Mouse (Mus musculus): Measurements from ENCODE around the gene Klc2.
"Not testable (repeated sequence)": the region's sequence is repeated elsewhere in the genome, so short reads cannot be mapped to it uniquely, and the experiment has no call there.

Klc2 gene

DNA sequence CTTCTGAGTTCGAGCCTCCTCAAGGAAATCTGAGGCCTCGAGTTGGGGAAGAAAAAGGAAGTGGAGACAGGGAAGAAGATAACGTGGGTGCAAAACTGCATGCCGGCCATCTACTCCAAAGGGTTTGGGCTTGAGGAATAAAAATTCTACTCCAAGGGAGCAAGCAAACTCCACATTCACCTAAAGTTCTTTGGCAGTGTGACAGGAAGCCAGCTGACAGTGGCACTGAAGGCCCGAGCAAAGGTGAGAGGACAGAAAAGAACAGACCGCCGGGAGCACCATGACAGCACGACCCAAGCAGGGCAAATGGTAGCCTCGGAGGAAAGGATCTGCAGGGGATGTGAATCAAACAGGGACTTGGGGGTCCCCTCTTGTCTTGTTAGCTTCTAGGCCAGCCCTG is 12.3 kb downstream of the Klc2 start:
- no peak for DNase-seq (ENCODE audit: low spot score in 2 of 2)

- no peak for DNase-seq (ENCODE audit: low spot score in 2 of 2)
Measured at GRCm38 (mm10) chr19:5098363-5099143, 19.8 kb downstream of the Klc2 start, which contains the start of gene Cnih2. Gene Cnih2, minus strand, starts transcription at chr19:5098521.

- no peak for DNase-seq (ENCODE audit: low spot score in 2 of 2)
Measured at GRCm38 (mm10) chr19:5097521-5098362, 20.6 kb downstream of the Klc2 start.

DNA sequence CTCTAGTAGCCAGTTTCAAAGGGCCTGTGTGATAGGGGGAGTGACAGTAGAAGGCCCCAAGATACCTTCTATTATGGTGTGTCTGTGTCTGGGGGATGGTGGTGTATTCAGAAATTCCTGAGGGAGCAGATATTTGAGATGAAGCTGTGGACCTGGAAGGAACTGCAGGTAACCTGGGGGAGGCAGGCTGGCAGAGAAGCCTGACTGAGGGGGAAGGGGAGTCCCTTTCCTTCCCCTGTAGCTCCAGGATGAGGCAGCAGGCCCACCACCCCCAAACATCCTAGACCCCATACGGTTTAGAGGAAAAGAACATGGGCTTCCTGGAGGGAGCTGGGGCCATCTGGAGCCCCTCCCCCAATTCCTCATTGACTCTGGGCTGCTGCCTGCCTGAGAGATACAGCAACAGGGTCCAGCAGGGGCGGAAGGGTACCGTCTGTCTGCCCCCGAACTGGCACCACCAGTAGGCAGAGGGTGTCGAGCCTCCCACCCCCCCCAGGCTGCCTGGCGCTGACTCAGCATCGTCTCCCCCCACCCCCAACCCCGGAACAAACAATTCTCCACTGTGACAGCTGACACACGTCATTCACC is 22.4 kb downstream of the Klc2 start:
- DNase-seq (ENCODE audit: low spot score in 2 of 2) = peak in 1 of 2 experiments; percentile 29

DNA sequence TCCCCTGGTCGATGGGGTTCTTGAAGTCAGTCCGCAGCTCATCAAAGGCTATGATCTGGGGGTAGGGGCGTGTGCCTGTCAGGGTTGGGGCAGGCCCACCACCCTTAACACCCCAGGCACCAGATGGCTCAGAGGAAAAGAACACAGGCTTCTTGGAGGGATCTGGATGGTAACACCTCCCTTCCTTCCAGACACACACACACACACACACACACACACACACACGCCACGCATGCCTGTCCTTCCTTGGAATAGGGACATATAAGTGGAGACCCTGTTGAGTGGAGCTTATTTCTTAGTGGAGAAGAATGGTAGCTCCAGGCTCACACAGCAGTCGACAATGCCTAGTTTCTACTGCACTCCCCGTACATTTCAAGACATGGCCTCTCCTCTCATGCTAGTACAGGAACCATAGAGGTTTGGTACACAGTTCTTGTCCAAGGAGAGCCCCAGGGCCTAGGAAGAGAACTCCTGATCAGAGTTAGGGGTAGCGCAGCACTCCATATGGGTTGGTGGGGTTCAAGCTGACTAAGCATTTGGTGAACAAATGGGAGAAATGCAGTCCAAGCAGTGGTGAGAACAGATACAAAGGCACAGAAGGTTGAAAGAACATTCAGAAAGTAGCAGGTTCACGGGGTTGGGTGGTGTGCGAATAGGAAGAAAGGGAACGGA is 23.5 kb downstream of the Klc2 start:
- no peak for DNase-seq (ENCODE audit: low spot score in 2 of 2)

DNA sequence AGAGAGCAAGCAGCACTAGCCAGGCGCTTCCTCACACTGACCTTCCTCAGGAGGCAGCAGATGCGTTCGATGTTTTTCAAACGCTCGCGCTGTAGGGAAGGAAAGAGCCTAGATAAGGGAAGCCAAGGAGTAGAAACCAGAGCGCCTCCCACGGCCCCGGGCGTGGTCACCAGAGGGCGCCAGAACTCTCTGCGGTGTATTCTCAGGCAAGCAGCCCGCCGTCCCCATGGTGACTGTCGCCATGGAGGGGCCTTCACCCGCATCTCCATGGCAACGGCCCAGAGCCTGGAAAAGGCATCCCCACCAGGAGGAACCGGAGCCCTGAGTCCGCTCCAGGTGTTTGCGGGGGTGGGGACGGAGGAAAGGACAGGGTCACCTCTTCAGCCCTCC is 24.1 kb downstream of the Klc2 start:
- peak; percentile 94 to 98 for DNase-seq (ENCODE audit: low spot score in 2 of 2)

- DNase-seq (ENCODE audit: low spot score in 2 of 2) = no peak
Measured at GRCm38 (mm10) chr19:5093481-5094242, 24.7 kb downstream of the Klc2 start.

- no peak for DNase-seq (ENCODE audit: low spot score in 2 of 2)
Measured at GRCm38 (mm10) chr19:5092083-5092482, 26.3 kb downstream of the Klc2 start.

- DNase-seq (ENCODE audit: low spot score in 2 of 2) = no peak
Measured at GRCm38 (mm10) chr19:5089324-5089723, 29.0 kb downstream of the Klc2 start.

- peak; percentile 92 to 96 for DNase-seq (ENCODE audit: low spot score in 2 of 2)
Measured at GRCm38 (mm10) chr19:5087884-5088728, 30.3 kb downstream of the Klc2 start, which contains the start of gene Yif1a. Gene Yif1a, plus strand, starts transcription at chr19:5088538.

DNA sequence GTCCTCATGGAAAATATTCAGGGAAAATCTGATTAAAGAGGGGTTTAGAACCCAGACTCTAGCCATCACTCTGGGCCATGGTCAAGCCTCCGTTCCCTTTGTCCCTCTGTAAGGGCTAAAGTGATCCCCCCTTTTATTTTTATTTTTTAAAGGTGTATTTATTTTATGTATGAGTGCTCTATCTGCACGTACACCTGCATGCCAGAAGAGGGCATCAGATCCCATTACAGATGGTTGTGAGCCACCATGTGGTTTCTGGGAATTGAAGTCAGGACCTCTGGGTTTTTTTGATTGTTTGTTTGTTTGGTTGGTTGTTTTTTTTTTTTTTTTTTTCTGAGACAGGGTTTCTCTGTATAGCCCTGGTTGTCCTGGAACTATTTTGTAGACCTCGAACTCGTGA is 31.8 kb downstream of the Klc2 start:
- not testable (repeated sequence) for DNase-seq (ENCODE audit: low spot score in 2 of 2)

GRCm38 (mm10) chr19:5085145-5085863 is 33.1 kb downstream of the Klc2 start, which contains the start of gene Tmem151a:
Gene Tmem151a, minus strand, starts transcription at chr19:5085531.
- no peak for DNase-seq (ENCODE audit: low spot score in 2 of 2)

- no peak for DNase-seq (ENCODE audit: low spot score in 2 of 2)
Measured at GRCm38 (mm10) chr19:5084834-5085144, 33.6 kb downstream of the Klc2 start.

DNA sequence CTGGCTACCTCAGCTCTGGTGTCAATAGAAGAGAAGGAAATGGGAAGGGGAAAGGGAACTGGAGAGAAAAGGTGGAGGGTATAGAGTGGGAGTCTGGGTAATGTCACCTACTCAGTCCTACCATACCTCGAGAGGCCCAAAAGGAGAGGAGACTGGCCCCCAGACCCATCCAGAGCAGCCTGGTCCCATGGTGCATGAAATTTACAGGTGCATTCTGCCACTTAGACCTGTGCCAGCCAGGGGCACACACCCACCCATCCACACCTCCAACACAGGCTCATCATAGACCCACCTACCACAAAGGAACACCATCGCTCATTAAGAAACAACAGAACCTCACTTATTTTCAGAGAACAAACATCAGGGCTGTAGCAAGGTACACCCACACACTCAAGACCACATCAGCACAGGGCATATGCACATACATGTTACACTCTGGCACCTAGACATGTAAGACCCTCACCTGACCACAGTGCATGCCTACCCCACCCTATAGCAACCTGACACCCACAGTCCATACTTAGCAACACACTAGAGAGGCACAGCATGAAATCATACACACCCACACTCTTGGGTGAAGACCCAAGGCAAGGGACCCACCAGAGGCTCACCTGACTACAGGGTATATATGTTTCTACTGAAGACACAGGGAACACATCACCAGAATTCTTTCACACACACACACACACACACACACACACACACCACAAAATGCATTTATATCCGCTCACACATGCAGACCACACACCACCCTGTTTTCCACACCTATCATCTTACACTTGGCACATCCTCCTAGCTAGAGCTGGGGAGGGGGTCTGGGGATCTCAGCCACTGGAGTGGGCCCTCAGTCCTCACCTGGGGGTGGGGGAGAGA is 34.2 kb downstream of the Klc2 start:
- no peak for DNase-seq (ENCODE audit: low spot score in 2 of 2)

- DNase-seq (ENCODE audit: low spot score in 2 of 2) = no peak
Measured at GRCm38 (mm10) chr19:5082596-5082995, 35.8 kb downstream of the Klc2 start.

DNA sequence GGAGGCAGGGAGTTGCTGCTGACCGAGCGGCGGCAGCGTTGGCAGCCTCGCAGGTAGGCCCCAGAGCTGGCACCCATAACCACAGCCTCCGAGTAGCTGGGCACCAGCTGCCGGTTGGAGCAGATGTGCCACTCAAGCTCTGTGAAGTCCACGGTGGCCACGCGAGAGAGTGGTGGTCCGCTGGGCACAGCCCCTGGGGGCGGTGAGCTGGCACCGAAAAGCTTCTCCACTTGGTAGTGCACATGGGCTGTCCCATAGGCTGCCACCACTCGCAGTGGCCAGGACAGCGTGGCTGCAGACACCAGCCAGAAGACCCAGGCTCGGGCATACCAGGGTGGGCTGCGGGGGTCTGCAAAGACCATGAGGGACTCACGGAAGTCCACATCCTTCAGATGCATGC is 36.4 kb downstream of the Klc2 start:
- no peak for DNase-seq (ENCODE audit: low spot score in 2 of 2)

DNA sequence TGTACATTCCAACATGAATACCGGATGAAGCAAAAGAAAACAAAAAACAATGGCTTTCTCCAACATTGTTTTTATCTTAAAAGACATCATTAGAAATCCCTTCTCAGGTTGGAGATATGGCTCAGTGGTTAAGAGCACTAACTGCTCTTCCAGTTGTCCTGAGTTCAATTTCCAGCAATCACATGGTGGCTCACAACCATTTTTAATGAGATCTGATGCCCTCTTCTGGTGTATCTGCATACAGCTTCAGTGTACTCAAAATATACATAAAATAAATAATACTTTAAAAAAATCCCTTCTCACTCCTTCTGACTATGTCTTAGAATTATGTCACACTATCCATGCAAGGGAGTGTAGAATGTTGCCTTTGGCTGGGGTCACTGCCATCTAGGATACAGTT is 39.1 kb downstream of the Klc2 start:
- no peak for DNase-seq (ENCODE audit: low spot score in 2 of 2)

DNA sequence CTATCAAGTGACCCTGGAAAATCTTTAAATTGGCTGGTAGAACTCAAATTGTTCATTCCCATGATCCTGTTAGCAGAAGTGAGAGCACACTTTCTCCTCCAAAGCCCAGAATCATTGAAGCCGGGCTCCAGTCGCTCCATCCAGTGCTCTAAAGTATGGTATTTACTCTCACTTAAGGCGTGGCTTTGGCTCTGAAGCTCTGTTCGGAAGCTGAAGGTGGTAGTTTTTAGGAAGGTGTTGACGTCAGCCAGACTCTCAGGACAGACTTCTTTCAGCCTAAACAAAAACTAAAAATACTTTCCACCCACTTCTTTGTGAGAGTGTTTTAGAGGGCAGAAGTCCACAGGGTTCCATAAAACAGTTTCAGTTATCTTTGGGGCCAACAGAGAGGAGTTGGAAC is 44.8 kb downstream of the Klc2 start:
- no peak for DNase-seq (ENCODE audit: low spot score in 2 of 2)

DNA sequence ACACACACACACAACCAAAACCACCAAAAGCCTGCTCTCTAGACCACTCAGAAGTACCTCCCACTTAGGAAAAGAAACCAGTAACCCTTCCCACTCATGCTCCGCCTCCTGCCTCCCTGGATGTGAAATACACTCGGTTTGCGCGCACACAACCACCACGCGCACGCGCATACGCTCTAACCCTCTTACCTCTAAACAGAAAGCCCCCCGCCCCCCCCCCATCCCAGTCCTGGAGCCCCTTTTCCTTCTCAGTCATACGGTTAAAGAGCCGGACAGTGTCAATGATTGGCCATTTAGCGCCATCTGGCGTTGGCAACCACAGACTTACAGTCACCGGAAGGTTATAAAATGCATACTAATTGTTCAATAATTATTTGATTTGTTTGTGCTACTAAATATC is 45.3 kb downstream of the Klc2 start:
- no peak for DNase-seq (ENCODE audit: low spot score in 2 of 2)
